Mouse (Mus musculus) CH12.LX (cell line): ENCODE results near the gene Wbp11. TPM values are rescaled to one million over a fixed set of nuclear protein-coding genes. Genes with fewer than 3 reads are reported as not detected.
A peak's percentile ranks its signal among the peaks of the same experiment; 100 is the strongest.

Experiments
- DNase-seq: peaks from one replicate; pipeline ENCODE4 v3.0.0-alpha.2; 2013; ENCODE audit errors: extremely low read depth
- H3K27ac ChIP-seq: 2 replicates; pipeline ENCODE4 v1.5.1; 2012; ENCODE audit warnings: low read depth, mild to moderate bottlenecking, control low read depth, moderate library complexity; ENCODE audit not compliant: insufficient read depth
- H3K27me3 ChIP-seq: replicated peaks from 2 replicates; pipeline ENCODE3; 2012; ENCODE audit warnings: inconsistent platforms
- H3K36me3 ChIP-seq, 2 experiments: replicated peaks in 1 of 2; 2 replicates each; pipeline versions ENCODE3 to v1.6.1; 2012; ENCODE audit warnings: inconsistent platforms in 1 of 2, low read length in 1 of 2, mild to moderate bottlenecking in 1 of 2, mixed read lengths in 1 of 2, moderate library complexity in 1 of 2; ENCODE audit not compliant: control insufficient read depth in 1 of 2, insufficient read depth in 1 of 2
- H3K4me1 ChIP-seq, 2 experiments: 2 replicates each; pipeline ENCODE4 v1.6.1; 2012; ENCODE audit warnings: inconsistent platforms in 1 of 2, moderate library complexity in 1 of 2; ENCODE audit not compliant: insufficient read depth in 2 of 2, control insufficient read depth in 1 of 2
- H3K4me2 ChIP-seq: 2 replicates; pipeline ENCODE4 v1.6.1; 2012; ENCODE audit warnings: low read depth, mild to moderate bottlenecking, control low read depth; ENCODE audit not compliant: poor library complexity, insufficient read depth, severe bottlenecking
- H3K4me3 ChIP-seq, 3 experiments: fragments of 150-350 bp in 1 of 3; sonication (generic) in 1 of 3; replicated peaks in 1 of 3; 2 replicates each; pipeline versions ENCODE3 to v1.5.1; 2011 to 2012; ENCODE audit warnings: low read depth in 2 of 3, low read length in 2 of 3, mild to moderate bottlenecking in 2 of 3, moderate library complexity in 2 of 3, control low read depth in 1 of 3, improper control_type of control experiment in 1 of 3, inconsistent platforms in 1 of 3, mixed read lengths in 1 of 3; ENCODE audit not compliant: poor library complexity in 1 of 3
- H3K79me2 ChIP-seq: replicated peaks from 2 replicates; pipeline ENCODE4 v1.6.1; 2012; ENCODE audit warnings: mild to moderate bottlenecking, moderate library complexity; ENCODE audit not compliant: control insufficient read depth, poor library complexity, insufficient read depth, severe bottlenecking; ENCODE audit errors: extremely low read depth
- H3K9ac ChIP-seq: 2 replicates; pipeline ENCODE4 v1.6.1; 2012; ENCODE audit warnings: low read depth, mild to moderate bottlenecking, control low read depth, moderate library complexity; ENCODE audit not compliant: insufficient read depth
- H3K9me3 ChIP-seq: replicated peaks from 2 replicates; pipeline ENCODE3; 2012; ENCODE audit warnings: low read length, inconsistent platforms, mixed read lengths
- CHD2 ChIP-seq: IDR thresholded peaks from 2 replicates; pipeline ENCODE4 v1.6.1; 2011; ENCODE audit warnings: low read length, improper control_type of control experiment
- CTCF ChIP-seq, 2 experiments: IDR thresholded peaks in 1 of 2; conservative IDR thresholded peaks in 1 of 2; 2 replicates each; pipeline ENCODE4 v1.5.1; 2011 to 2012; ENCODE audit warnings: low read depth in 2 of 2, low read length in 2 of 2, improper control_type of control experiment in 1 of 2, inconsistent platforms in 1 of 2, mild to moderate bottlenecking in 1 of 2, moderate library complexity in 1 of 2
- EP300 ChIP-seq: IDR thresholded peaks from 2 replicates; pipeline ENCODE4 v1.6.1; 2011; ENCODE audit warnings: low read length, improper control_type of control experiment
- GABPA ChIP-seq: IDR thresholded peaks from 2 replicates; pipeline ENCODE4 v1.6.1; 2012; ENCODE audit warnings: low read depth, low read length, improper control_type of control experiment, inconsistent platforms; ENCODE audit not compliant: insufficient replicate concordance
- JUN ChIP-seq: IDR thresholded peaks from 2 replicates; pipeline ENCODE4 v1.6.1; 2011; ENCODE audit warnings: low read depth, mild to moderate bottlenecking, low read length, improper control_type of control experiment, moderate library complexity; ENCODE audit not compliant: insufficient read depth
- MYC ChIP-seq: IDR thresholded peaks from 2 replicates; pipeline ENCODE4 v1.6.1; 2011; ENCODE audit warnings: low read depth, mild to moderate bottlenecking, improper control_type of control experiment, low read length
- NELFE ChIP-seq: IDR thresholded peaks from 2 replicates; pipeline ENCODE4 v1.6.1; 2011; ENCODE audit warnings: low read depth, low read length, improper control_type of control experiment
- POLR2AphosphoS2 ChIP-seq: IDR thresholded peaks from 2 replicates; pipeline ENCODE4 v1.6.1; 2011; ENCODE audit warnings: low read depth, low read length, improper control_type of control experiment
- RCOR1 ChIP-seq: conservative IDR thresholded peaks from 2 replicates; pipeline ENCODE4 v1.6.1; 2012; ENCODE audit warnings: low read depth, mild to moderate bottlenecking, inconsistent platforms, low read length, improper control_type of control experiment
- SIN3A ChIP-seq: IDR thresholded peaks from 2 replicates; pipeline ENCODE4 v1.6.1; 2012; ENCODE audit warnings: low read length, improper control_type of control experiment, inconsistent platforms
- ZC3H11A ChIP-seq: IDR thresholded peaks from 2 replicates; pipeline ENCODE4 v1.6.1; 2012; ENCODE audit warnings: low read depth, mild to moderate bottlenecking, inconsistent platforms, low read length, improper control_type of control experiment
- ZKSCAN1 ChIP-seq: IDR thresholded peaks from 2 replicates; pipeline ENCODE4 v1.6.1; 2012; ENCODE audit warnings: low read depth, inconsistent platforms, low read length, improper control_type of control experiment, borderline replicate concordance
- ZNF384 ChIP-seq: IDR thresholded peaks from 2 replicates; pipeline ENCODE4 v1.6.1; 2012; ENCODE audit warnings: low read depth, low read length, improper control_type of control experiment, inconsistent platforms
- dilution Hi-C: fragments of 300-500 bp; cut with MboI; formaldehyde crosslinking; loops from 2 replicates; pipeline ENCODE4 v1.14.3; 2020; ENCODE audit warnings: low sequenced_read_pairs; ENCODE audit not compliant: extremely low pct_unique_long_range_greater_than_20kb, extremely low pct_ligation_motif_present
- in situ Hi-C: fragments of 300-500 bp; cut with MboI; formaldehyde crosslinking; loops from 3 replicates; pipeline ENCODE4 v1.14.3; 2019; ENCODE audit warnings: low sequenced_read_pairs, low pct_ligation_motif_present, low pct_unique_long_range_greater_than_20kb, mixed read lengths
- polyA plus RNA-seq: library from polyadenylated mRNA; unstranded; fragments of >175 nt; gene quantifications from 2 replicates; pipeline ENCODE4 v1.2.1, GENCODE M21; 2012; ENCODE audit warnings: low read depth; ENCODE audit not compliant: insufficient read length
- total RNA-seq, 2 experiments: library from RNA; depleted of rRNA; stranded (reverse); fragments of 300-350 nt in 1 of 2; fragments of >200 nt in 1 of 2; gene quantifications; 2 replicates each; pipeline ENCODE4 v1.2.3; 2012 to 2014

The Wbp11 gene
- total and polyA plus RNA-seq, 3 experiments: 27.7 to 189 (median 51.3) TPM

GRCm38 (mm10) chr6:136805409-136805775 is 22.6 kb downstream of the Wbp11 start:
- H3K4me1 ChIP-seq: peaks cover 6 to 43% of the 10 kb centered on the region in 2 experiments
- dilution Hi-C loops (no loop called here), in situ Hi-C loops (no loop called here)
- H3K27me3 ChIP-seq: no peaks in the 10 kb centered on the region
- H3K4me2 ChIP-seq: peak overlapping the region; percentile 34; the same call in 1 of the 2 replicates
- H3K36me3 ChIP-seq: peaks cover 3 to 5% of the 10 kb centered on the region in 2 experiments
- no peak for DNase-seq
- H3K79me2 ChIP-seq: peaks cover 21% of the 10 kb centered on the region
- TF ChIP-seq ZNF384: peak; percentile 24; the same call in 1 of the 2 replicates
- TF ChIP-seq ZC3H11A: no peak
- H3K9ac ChIP-seq: no peak overlapping the region
- H3K4me3 ChIP-seq: no peak overlapping the region
- no peak overlapping the region for H3K27ac ChIP-seq
- H3K9me3 ChIP-seq: no peaks in the 10 kb centered on the region

- in situ Hi-C loops (no loop called here), dilution Hi-C loops (no loop called here)
- Histone ChIP-seq H3K9me3 (no peaks in the 10 kb centered on the region), H3K27me3 (no peaks in the 10 kb centered on the region), H3K27ac (peak overlapping the region; percentile 70), H3K4me2 (peak overlapping the region; percentile 34), H3K9ac (peak overlapping the region; percentile 78), H3K36me3 (no peaks in the 10 kb centered on the region), H3K4me3 (peak overlapping the region; percentile 33 to 56 (median 48)), H3K4me1 (peaks cover 2 to 38% of the 10 kb centered on the region in 2 experiments; a peak in 2 of 4 replicates), H3K79me2 (peaks cover 16% of the 10 kb centered on the region)
- TF ChIP-seq MYC (peak; percentile 66), JUN (no peak), ZKSCAN1 (no peak), CHD2 (peak; percentile 9; the same call in 1 of the 2 replicates), CTCF (conservative IDR thresholded peaks at IDR 0.05 in 1 of 2, IDR thresholded peaks at IDR 0.05 in 1 of 2; ENCODE audit: low read depth in 2 of 2, low read length in 2 of 2) (peak in 1 of 2 experiments; percentile 28; a peak in 1 of 4 replicates), RCOR1 (peak; percentile 14; the same call in 1 of the 2 replicates), SIN3A (no peak), POLR2AphosphoS2 (no peak), GABPA (no peak), NELFE (0 out of 2 replicates have a peak, but pooled peaks have one; percentile 38), ZNF384 (peak; percentile 40; the same call in 1 of the 2 replicates), EP300 (peak; percentile 39; the same call in 1 of the 2 replicates)
- peak; percentile 69 for DNase-seq
These were observed 23.2 kb downstream of the Wbp11 start for GRCm38 (mm10) chr6:136804705-136805408.
